Mouse (Mus musculus) midbrain, embryonic 10.5 days (tissue): ENCODE results near the gene Efhd1. TPM values are rescaled to one million over a fixed set of nuclear protein-coding genes. Genes with fewer than 3 reads are reported as not detected.

Experiments
- DNase-seq: peaks from one replicate; pipeline ENCODE4 v3.0.0-alpha.2; 2017; ENCODE audit warnings: low spot score
- H3K27ac ChIP-seq: fragments of 300-500 bp; sonication (generic); replicated peaks from 2 replicates; pipeline ENCODE4 v1.5.1; 2016; ENCODE audit warnings: mild to moderate bottlenecking
- H3K27me3 ChIP-seq: fragments of 300-500 bp; sonication (generic); 2 replicates; pipeline ENCODE4 v1.6.1; 2016; ENCODE audit warnings: low read depth, mild to moderate bottlenecking; ENCODE audit not compliant: poor library complexity, severe bottlenecking
- H3K36me3 ChIP-seq: fragments of 300-500 bp; sonication (generic); 2 replicates; pipeline ENCODE4 v1.6.1; 2016; ENCODE audit warnings: mild to moderate bottlenecking, moderate library complexity
- H3K4me1 ChIP-seq: fragments of 300-500 bp; sonication (generic); 2 replicates; pipeline ENCODE4 v1.6.1; 2016
- H3K4me3 ChIP-seq: fragments of 300-500 bp; sonication (generic); 2 replicates; pipeline ENCODE4 v1.5.1; 2016; ENCODE audit warnings: mild to moderate bottlenecking, moderate library complexity
- H3K9me3 ChIP-seq: fragments of 300-500 bp; sonication (generic); replicated peaks from 2 replicates; pipeline ENCODE4 v1.6.1; 2016; ENCODE audit warnings: mild to moderate bottlenecking
- WGBS: fragments of 180-500 bp; shearing (Covaris S2); methylation state at CpG from one replicate; pipeline ENCODE4 v1.1.7; 2016; 5-methylcytosine and 5-hydroxymethylcytosine counted together
- polyA plus RNA-seq: library from polyadenylated mRNA; unstranded; fragments of >200 nt; fragmentation: Nextera tagmentation; extraction: Ambion mirVana; gene quantifications from 2 replicates; pipeline ENCODE4 v1.2.1, GENCODE M21; 2016

The Efhd1 gene
- polyA plus RNA-seq, 1 experiment from 2014 or later, result 0.64 TPM

GRCm38 (mm10) chr1:87321071-87321470 is 56.9 kb downstream of the Efhd1 start:
- H3K27me3 ChIP-seq, result 0 out of 2 replicates have a peak, but pooled peaks cover 5% of the 10 kb centered on the region
- no peak overlapping the region for H3K27ac ChIP-seq
- WGBS, result 13% methylated on average over 1 of the region's 1 CpGs
- peaks cover 34% of the 10 kb centered on the region for H3K9me3 ChIP-seq
- H3K4me1 ChIP-seq, result no peaks in the 10 kb centered on the region
- no peaks in the 10 kb centered on the region for H3K36me3 ChIP-seq
- no peak overlapping the region for H3K4me3 ChIP-seq
- no peak for DNase-seq

GRCm38 (mm10) chr1:87322778-87323177 is 58.6 kb downstream of the Efhd1 start:
- Histone ChIP-seq H3K36me3 (no peaks in the 10 kb centered on the region), H3K9me3 (peaks cover 34% of the 10 kb centered on the region), H3K27ac (no peak overlapping the region), H3K4me1 (peaks cover 7% of the 10 kb centered on the region), H3K27me3 (0 out of 2 replicates have a peak, but pooled peaks cover 5% of the 10 kb centered on the region), H3K4me3 (no peak overlapping the region)
- no peak for DNase-seq
- WGBS, result 96% methylated on average over 3 of the region's 3 CpGs

GRCm38 (mm10) chr1:87324649-87325048 is 60.5 kb downstream of the Efhd1 start:
- peaks cover 22% of the 10 kb centered on the region for H3K9me3 ChIP-seq
- H3K27me3 ChIP-seq, result 0 out of 2 replicates have a peak, but pooled peaks cover 5% of the 10 kb centered on the region
- no peak overlapping the region for H3K27ac ChIP-seq
- H3K4me3 ChIP-seq, result no peak overlapping the region
- peaks cover 19% of the 10 kb centered on the region for H3K4me1 ChIP-seq
- no peak for DNase-seq
- H3K36me3 ChIP-seq, result peaks cover 7% of the 10 kb centered on the region

- Histone ChIP-seq H3K36me3 (peaks cover 21% of the 10 kb centered on the region), H3K4me1 (peaks cover 19% of the 10 kb centered on the region), H3K9me3 (peaks cover 1% of the 10 kb centered on the region; the same call in 1 of the 2 replicates), H3K4me3 (peak within 1 kb of the TSS; percentile 96), H3K27me3 (0 out of 2 replicates have a peak, but pooled peaks cover 5% of the 10 kb centered on the region), H3K27ac (peak within 1 kb of the TSS; percentile 96)
- peak; percentile 99 for DNase-seq
- 1% methylated on average over 32 of the region's 36 CpGs for WGBS
These were observed 62.6 kb downstream of the Efhd1 start, which contains the start of gene Gigyf2 for GRCm38 (mm10) chr1:87326742-87327163. Gene Gigyf2 (plus strand): TSS chr1:87326998.

- Histone ChIP-seq H3K9me3 (no peaks in the 10 kb centered on the region), H3K36me3 (peaks cover 22% of the 10 kb centered on the region), H3K27me3 (0 out of 2 replicates have a peak, but pooled peaks cover 5% of the 10 kb centered on the region), H3K27ac (peak overlapping the region; percentile 96), H3K4me1 (peaks cover 19% of the 10 kb centered on the region), H3K4me3 (peak overlapping the region; percentile 96)
- no peak for DNase-seq
- under 1% methylated on average over 52 of the region's 53 CpGs for WGBS
These were observed 63.1 kb downstream of the Efhd1 start for GRCm38 (mm10) chr1:87327165-87327861.

GRCm38 (mm10) chr1:87331774-87332173 is 67.6 kb downstream of the Efhd1 start:
- 96% methylated on average over 4 of the region's 4 CpGs for WGBS
- no peak for DNase-seq
- H3K4me3 ChIP-seq, result no peak overlapping the region
- H3K27ac ChIP-seq, result no peak overlapping the region
- no peaks in the 10 kb centered on the region for H3K27me3 ChIP-seq
- H3K4me1 ChIP-seq, result peaks cover 19% of the 10 kb centered on the region
- H3K36me3 ChIP-seq, result peaks cover 63% of the 10 kb centered on the region
- no peaks in the 10 kb centered on the region for H3K9me3 ChIP-seq

GRCm38 (mm10) chr1:87350576-87350975 is 86.4 kb downstream of the Efhd1 start:
- peaks cover 37% of the 10 kb centered on the region for H3K36me3 ChIP-seq
- H3K4me3 ChIP-seq, result no peak overlapping the region
- H3K27ac ChIP-seq, result no peak overlapping the region
- H3K9me3 ChIP-seq, result no peaks in the 10 kb centered on the region
- H3K27me3 ChIP-seq, result no peaks in the 10 kb centered on the region
- H3K4me1 ChIP-seq, result no peaks in the 10 kb centered on the region
- 89% methylated on average over 2 of the region's 2 CpGs for WGBS
- no peak for DNase-seq

GRCm38 (mm10) chr1:87360276-87360675 is 96.1 kb downstream of the Efhd1 start:
- Histone ChIP-seq H3K36me3 (peaks cover 14% of the 10 kb centered on the region), H3K27ac (no peak overlapping the region), H3K4me3 (no peak overlapping the region), H3K4me1 (no peaks in the 10 kb centered on the region), H3K9me3 (no peaks in the 10 kb centered on the region), H3K27me3 (no peaks in the 10 kb centered on the region)
- no peak for DNase-seq
- WGBS, result 79% methylated on average over 1 of the region's 1 CpGs

Other genes with a start within 250 kb of the Efhd1 start
- not detected in 2 replicates for gene Alppl2, start 174.4 kb upstream of the Efhd1 start, polyA plus RNA-seq
- not detected in 2 replicates for gene Alpi, start 162.8 kb upstream of the Efhd1 start, polyA plus RNA-seq
- not detected in 2 replicates for gene Akp3, start 139.4 kb upstream of the Efhd1 start, polyA plus RNA-seq
- 3.7 and 5.0 TPM in 2 replicates for gene Ecel1, start 107.8 kb upstream of the Efhd1 start, polyA plus RNA-seq
- gene Prss56, start 81.0 kb upstream of the Efhd1 start, polyA plus RNA-seq, result 0.05 TPM in 1 of 2 replicates, not detected in the other
- not detected in 2 replicates for gene Chrnd, start 73.8 kb upstream of the Efhd1 start, polyA plus RNA-seq
- gene Chrng, start 59.7 kb upstream of the Efhd1 start, polyA plus RNA-seq, result 0.12 TPM in 1 of 2 replicates, not detected in the other
- gene Eif4e2, start 50.4 kb upstream of the Efhd1 start, polyA plus RNA-seq, result 172 and 173 TPM in 2 replicates
- 49.1 and 52.4 TPM in 2 replicates for gene Gigyf2, start 62.6 kb downstream of the Efhd1 start, polyA plus RNA-seq
- gene Kcnj13, start 130.4 kb downstream of the Efhd1 start, polyA plus RNA-seq, result 0.16 and 0.73 TPM in 2 replicates
- gene Snorc, start 205.9 kb downstream of the Efhd1 start, polyA plus RNA-seq, result not detected in 2 replicates
- gene Neu2, start 245.5 kb downstream of the Efhd1 start, polyA plus RNA-seq, result not detected in 2 replicates